Mouse (Mus musculus) heart, postnatal 36 days (tissue): ENCODE data around the gene Qpctl. TPM values are rescaled to one million over a fixed set of nuclear protein-coding genes. Genes with fewer than 3 reads are reported as not detected.

Experiments used
- DNase-seq, 2 experiments: peaks; one replicate each; pipeline ENCODE4 v3.0.0; 2021 to 2022
- intact Hi-C: fragments of 180-260 bp; cut with DNase I; formaldehyde crosslinking; loops from one replicate; pipeline ENCODE4 v1.15.1; 2025
- total RNA-seq, 2 experiments: library from RNA; stranded (reverse); gene quantifications; 2 replicates each; pipeline ENCODE4 v1.2.3; 2021

Qpctl gene
- total RNA-seq, 2 experiments from 2014 or later: 3.8 to 4.8 TPM

GRCm38 (mm10) chr7:19131324-19131848 lies 17.7 kb downstream of the Qpctl start:
- peak; percentile 92 to 93 for DNase-seq
- intact Hi-C loops: no loop called here

- no peak for DNase-seq
- intact Hi-C loops: no loop called here
Measured at GRCm38 (mm10) chr7:19130657-19131056, 18.4 kb downstream of the Qpctl start.

- intact Hi-C loops: no loop called here
- no peak for DNase-seq
Measured at GRCm38 (mm10) chr7:19129396-19129795, 19.7 kb downstream of the Qpctl start.

- no peak for DNase-seq
- intact Hi-C loops: no loop called here
Measured at GRCm38 (mm10) chr7:19127744-19128143, 21.3 kb downstream of the Qpctl start.

- DNase-seq: no peak
- intact Hi-C loops: no loop called here
Measured at GRCm38 (mm10) chr7:19124713-19125112, 24.4 kb downstream of the Qpctl start.

GRCm38 (mm10) chr7:19121686-19122085 lies 27.4 kb downstream of the Qpctl start:
- DNase-seq: no peak
- intact Hi-C loops: no loop called here

GRCm38 (mm10) chr7:19119631-19120429 lies 29.3 kb downstream of the Qpctl start, which contains the start of gene Fbxo46:
TSS of gene Fbxo46 (plus strand) at chr7:19119859.
- DNase-seq: peak; percentile 85 to 87
- intact Hi-C loops: loop anchor here (2.0 kb wide), 1 partner anchor 95 kb away; the partner anchor contains the start of gene Sympk

- no peak for DNase-seq
- intact Hi-C loops: loop anchor here (2.0 kb wide), 1 partner anchor 94 kb away; the partner anchor contains the start of gene Sympk
Measured at GRCm38 (mm10) chr7:19119083-19119482, 30.0 kb downstream of the Qpctl start.

- peak; percentile 33 to 37 for DNase-seq
- intact Hi-C loops: loop anchor here (2.0 kb wide), 1 partner anchor 93 kb away; the partner anchor contains the start of gene Sympk
Measured at GRCm38 (mm10) chr7:19118028-19118771, 30.9 kb downstream of the Qpctl start, which contains the start of gene Gm4969. TSS of gene Gm4969 (minus strand) at chr7:19118368.

- intact Hi-C loops: loop anchor here (5.0 kb wide), 1 partner anchor 42 kb away; no protein-coding TSS in a partner anchor
- no peak for DNase-seq
Measured at GRCm38 (mm10) chr7:19109565-19109964, 39.5 kb downstream of the Qpctl start.

GRCm38 (mm10) chr7:19107436-19107835 lies 41.7 kb downstream of the Qpctl start:
- intact Hi-C loops: loop anchor here (5.0 kb wide), 1 partner anchor 40 kb away; no protein-coding TSS in a partner anchor
- no peak for DNase-seq

GRCm38 (mm10) chr7:19104486-19104885 lies 44.6 kb downstream of the Qpctl start:
- DNase-seq: no peak
- intact Hi-C loops: no loop called here

- intact Hi-C loops: no loop called here
- no peak for DNase-seq
Measured at GRCm38 (mm10) chr7:19103741-19104140, 45.4 kb downstream of the Qpctl start.

- DNase-seq: no peak
- intact Hi-C loops: no loop called here
Measured at GRCm38 (mm10) chr7:19100290-19100689, 48.8 kb downstream of the Qpctl start.

- no peak for DNase-seq
- intact Hi-C loops: no loop called here
Measured at GRCm38 (mm10) chr7:19098811-19099210, 50.3 kb downstream of the Qpctl start.

GRCm38 (mm10) chr7:19097863-19098262 lies 51.2 kb downstream of the Qpctl start:
- DNase-seq: peak in 1 of 2 experiments; percentile 53

GRCm38 (mm10) chr7:19097217-19097616 lies 51.9 kb downstream of the Qpctl start:
- intact Hi-C loops: loop anchor here (2.0 kb wide), 1 partner anchor 20 kb away; no protein-coding TSS in a partner anchor
- DNase-seq: no peak

More at GRCm38 (mm10) chr7:19097863-19098262, 51.2 kb downstream of the Qpctl start:
- intact Hi-C loops: loop anchor here (2.0 kb wide), 1 partner anchor 19 kb away; no protein-coding TSS in a partner anchor

GRCm38 (mm10) chr7:19096421-19096976 lies 52.6 kb downstream of the Qpctl start:
- DNase-seq: no peak
- intact Hi-C loops: loop anchor here (2.0 kb wide), 1 partner anchor 20 kb away; no protein-coding TSS in a partner anchor

- intact Hi-C loops: loop anchor here (2.0 kb wide), 1 partner anchor 21 kb away; no protein-coding TSS in a partner anchor
- DNase-seq: peak in 1 of 2 experiments; percentile 60
Measured at GRCm38 (mm10) chr7:19095751-19096110, 53.4 kb downstream of the Qpctl start.
